Mouse (Mus musculus): Measurements from ENCODE around the gene Mrps9. TPM values are rescaled to one million over a fixed set of nuclear protein-coding genes. Genes with fewer than 3 reads are reported as not detected.
A peak's percentile ranks its signal among the peaks of the same experiment; 100 is the strongest.

The Mrps9 gene
- total RNA-seq, 2 experiments from 2014 or later, result 40.4 to 41.4 TPM

GRCm38 (mm10) chr1:42905148-42905547, 54.1 kb downstream of the Mrps9 start:
- DNase-seq (ENCODE audit: low spot score in 2 of 2), result no peak

GRCm38 (mm10) chr1:42906696-42907095, 55.7 kb downstream of the Mrps9 start:
- DNase-seq (ENCODE audit: low spot score in 2 of 2), result peak; percentile 27 to 44

GRCm38 (mm10) chr1:42907153-42907552, 56.1 kb downstream of the Mrps9 start:
- DNase-seq (ENCODE audit: low spot score in 2 of 2), result no peak

- DNase-seq (ENCODE audit: low spot score in 2 of 2), result no peak
These were observed 64.0 kb downstream of the Mrps9 start for GRCm38 (mm10) chr1:42915062-42915461.

- no peak for DNase-seq (ENCODE audit: low spot score in 2 of 2)
These were observed 65.7 kb downstream of the Mrps9 start for GRCm38 (mm10) chr1:42916719-42917118.

GRCm38 (mm10) chr1:42917908-42918307, 66.9 kb downstream of the Mrps9 start:
- no peak for DNase-seq (ENCODE audit: low spot score in 2 of 2)

- no peak for DNase-seq (ENCODE audit: low spot score in 2 of 2)
These were observed 72.9 kb downstream of the Mrps9 start for GRCm38 (mm10) chr1:42923924-42924323.

- DNase-seq (ENCODE audit: low spot score in 2 of 2), result no peak
These were observed 82.6 kb downstream of the Mrps9 start for GRCm38 (mm10) chr1:42933613-42934012.

- DNase-seq (ENCODE audit: low spot score in 2 of 2), result no peak
These were observed 97.5 kb downstream of the Mrps9 start for GRCm38 (mm10) chr1:42948486-42948885.

- peak; percentile 60 to 74 for DNase-seq (ENCODE audit: low spot score in 2 of 2)
These were observed 101.9 kb downstream of the Mrps9 start, which contains the start of gene Gpr45 for GRCm38 (mm10) chr1:42952734-42953481. Gpr45 (plus strand) TSS chr1:42952872.

GRCm38 (mm10) chr1:42953482-42953822, 102.4 kb downstream of the Mrps9 start:
- DNase-seq (ENCODE audit: low spot score in 2 of 2), result no peak

Other genes starting within 250 kb of the Mrps9 start
- gene Pou3f3, start 155.5 kb upstream of the Mrps9 start, total RNA-seq (2021), result 10 to 100 TPM; 57.7 to 58.2 TPM
- 10 to 100 TPM; 17.6 to 18.3 TPM for gene Gpr45, start 101.6 kb downstream of the Mrps9 start, total RNA-seq (2021)
- gene Tgfbrap1, start 247.4 kb downstream of the Mrps9 start, total RNA-seq (2021), result 10 to 100 TPM; 37.7 to 41.8 TPM
- 10 to 100 TPM; 24.7 to 25.3 TPM for gene AI597479, start 247.5 kb downstream of the Mrps9 start, total RNA-seq (2021)